In genomic region chr3:26153782-26154181, GRCm38 (mm10) we compare ENCODE assay signal across 7 mouse cellular contexts.
DNase-seq lines count a peak whose midpoint lies in the region; ATAC-seq and TF ChIP-seq lines count a peak whose summit lies in the region.

No protein-coding gene starts in this region.

- H3K27me3 ChIP-seq in forebrain, embryonic 14.5 days (replicated peaks; ENCODE audit: control insufficient read depth, insufficient read depth, low read length) = no peaks in the 10 kb centered on the region
- no peaks in the 10 kb centered on the region for H3K27me3 ChIP-seq in hindbrain, embryonic 15.5 days
- H3K27me3 ChIP-seq in midbrain, embryonic 13.5 days = 0 out of 2 replicates have a peak, but pooled peaks cover 2% of the 10 kb centered on the region

- no peaks in the 10 kb centered on the region for H3K9me3 ChIP-seq in forebrain, embryonic 14.5 days (replicated peaks; ENCODE audit: control insufficient read depth, low read length)
- H3K9me3 ChIP-seq in hindbrain, embryonic 15.5 days = no peaks in the 10 kb centered on the region
- no peaks in the 10 kb centered on the region for H3K9me3 ChIP-seq in midbrain, embryonic 13.5 days

- TF ChIP-seq CTCF in left cerebral cortex, adult 2 months (IDR thresholded peaks at IDR 0.05) = peak; percentile 89

- no peaks in the 10 kb centered on the region for H3K36me3 ChIP-seq in forebrain, embryonic 14.5 days (ENCODE audit: control insufficient read depth, insufficient read depth, low read length)
- H3K36me3 ChIP-seq in hindbrain, embryonic 15.5 days = no peaks in the 10 kb centered on the region
- H3K36me3 ChIP-seq in midbrain, embryonic 13.5 days = no peaks in the 10 kb centered on the region

- no peak overlapping the region for H3K27ac ChIP-seq in forebrain, embryonic 14.5 days (ENCODE audit: low read depth, low read length)
- peak overlapping the region; percentile 83 for H3K27ac ChIP-seq in hindbrain, embryonic 15.5 days (replicated peaks)
- H3K27ac ChIP-seq in left cerebral cortex, adult 2 months = peak overlapping the region; percentile 97
- 0 out of 2 replicates have a peak overlapping the region, but pooled peaks have one; percentile 49 for H3K27ac ChIP-seq in midbrain, embryonic 13.5 days

- H3K9ac ChIP-seq in forebrain, embryonic 14.5 days (ENCODE audit: low read length) = peak overlapping the region; percentile 62
- H3K9ac ChIP-seq in hindbrain, embryonic 15.5 days = peak overlapping the region; percentile 71
- peak overlapping the region; percentile 71 for H3K9ac ChIP-seq in midbrain, embryonic 13.5 days (replicated peaks)

- H3K4me2 ChIP-seq in forebrain, embryonic 14.5 days (ENCODE audit: low read length) = peak overlapping the region; percentile 48
- peak overlapping the region; percentile 59 for H3K4me2 ChIP-seq in hindbrain, embryonic 15.5 days
- H3K4me2 ChIP-seq in midbrain, embryonic 13.5 days (replicated peaks) = peak overlapping the region; percentile 72

- H3K4me1 ChIP-seq in forebrain, embryonic 14.5 days (ENCODE audit: control insufficient read depth, insufficient read depth, low read length) = peaks cover 9% of the 10 kb centered on the region; the same call in 1 of the 2 replicates
- peaks cover 21% of the 10 kb centered on the region for H3K4me1 ChIP-seq in hindbrain, embryonic 15.5 days (replicated peaks)
- H3K4me1 ChIP-seq in midbrain, embryonic 13.5 days (replicated peaks) = peaks cover 20% of the 10 kb centered on the region

- WGBS in forebrain, embryonic 14.5 days = 0% methylated on average over 9 of the region's 9 CpGs
- under 1% methylated on average over 9 of the region's 9 CpGs for WGBS in hindbrain, embryonic 15.5 days
- WGBS in midbrain, embryonic 13.5 days = 1% methylated on average over 9 of the region's 9 CpGs

- H3K4me3 ChIP-seq in forebrain, embryonic 14.5 days (ENCODE audit: low read depth, low read length) = peak overlapping the region; percentile 53
- peak overlapping the region; percentile 54 for H3K4me3 ChIP-seq in hindbrain, embryonic 15.5 days
- H3K4me3 ChIP-seq in left cerebral cortex, adult 2 months = peak overlapping the region; percentile 62
- peak overlapping the region; percentile 64 for H3K4me3 ChIP-seq in midbrain, embryonic 13.5 days (replicated peaks)

- peak; percentile 46 for DNase-seq in R1 (ENCODE audit: low read depth, low spot score)
- DNase-seq in cerebellum, adult 11 months = peak; percentile 71
- DNase-seq in forebrain, embryonic 14.5 days (ENCODE audit: low spot score) = peak; percentile 86
- peak; percentile 64 to 77 for DNase-seq in left cerebral cortex, adult 2 months (ENCODE audit: extremely low spot score in 1 of 2, low spot score in 2 of 2)
- DNase-seq in yolk sac, embryonic 10.5 days (ENCODE audit: low spot score) = peak; percentile 14

- ATAC-seq in forebrain, embryonic 14.5 days = peak; percentile 62
- 0 out of 2 replicates have a peak, but pooled peaks have one; percentile 50 for ATAC-seq in hindbrain, embryonic 15.5 days (ENCODE audit: low FRiP score, low read depth)
- ATAC-seq in midbrain, embryonic 13.5 days = peak; percentile 49; the same call in 1 of the 2 replicates

- intact Hi-C loops in left cerebral cortex, adult 2 months (cut with DNase I) = loop anchor here (1.0 to 10.0 kb wide), 5 partner anchors 59 to 499 kb away; partner anchors contain the start of gene Nlgn1

Comparison
In these comparisons a context has a peak if more than half of its experiments do, and no peak if none do; other contexts are left out.
1. DNase-seq: peak in every context shown above with its lines; median percentile 86 in forebrain, embryonic 14.5 days; 71 in cerebellum, adult 11 months; 70 in left cerebral cortex, adult 2 months; 46 in R1; 14 in yolk sac, embryonic 10.5 days.